Mouse (Mus musculus) cortical plate, adult 2 months (tissue): Measurements from ENCODE around the gene Cul1.

Experiments
- CTCF ChIP-seq: fragments of 200-500 bp; IDR thresholded peaks from 2 replicates; pipeline ENCODE4 v1.5.1; 2011; ENCODE audit warnings: mild to moderate bottlenecking, control low read depth, low read length; ENCODE audit not compliant: insufficient read depth; ENCODE audit errors: extremely low read depth
- POLR2A ChIP-seq: fragments of 200-500 bp; IDR thresholded peaks from 2 replicates; pipeline ENCODE4 v1.6.1; 2011; ENCODE audit warnings: mild to moderate bottlenecking, low read length, control low read depth; ENCODE audit not compliant: insufficient read depth; ENCODE audit errors: extremely low read depth

GRCm38 (mm10) chr6:47453522-47454130 is 428 bp downstream of the Cul1 start:
- TF ChIP-seq CTCF (no peak), POLR2A (no peak)
